Mouse (Mus musculus): ENCODE results near the gene Ankib1. TPM values are rescaled to one million over a fixed set of nuclear protein-coding genes. Genes with fewer than 3 reads are reported as not detected.

Gene Ankib1
- polyA plus RNA-seq, 1 experiment from 2014 or later: 17.4 TPM

DNA sequence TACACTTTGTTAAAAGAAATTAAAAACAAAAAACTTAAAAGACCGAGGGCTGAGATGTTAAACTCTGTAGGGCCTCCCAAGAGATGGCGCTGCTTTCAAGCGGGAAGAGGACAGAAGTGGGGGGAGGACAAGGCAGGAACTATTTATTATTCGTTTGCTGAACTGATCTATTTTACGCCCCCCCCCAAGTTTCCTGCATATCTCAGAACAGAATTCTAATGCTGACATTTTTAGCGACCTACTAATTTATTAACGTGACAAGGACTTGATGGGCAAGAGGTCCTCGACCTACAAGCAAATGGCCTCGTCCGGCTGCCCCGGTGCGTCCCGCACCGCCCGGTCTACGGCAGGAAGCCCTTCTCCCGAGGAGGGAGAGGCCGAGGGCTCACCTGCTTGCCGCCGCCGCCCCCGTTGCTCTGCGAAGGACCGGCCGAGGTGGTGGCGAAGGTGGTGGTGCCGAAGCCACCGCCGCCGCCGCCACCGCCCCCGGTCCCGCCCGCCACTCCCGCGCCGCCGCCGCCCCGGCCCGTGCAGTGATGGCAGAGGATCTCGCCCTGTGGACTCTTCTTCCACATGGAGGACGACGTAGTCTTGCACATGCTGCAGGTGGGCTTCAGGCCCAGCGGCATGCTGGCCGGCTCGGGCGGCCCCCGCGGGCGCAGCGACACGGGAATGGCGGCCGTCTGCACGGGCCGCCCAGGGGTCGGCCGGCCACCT is 155.6 kb downstream of the Ankib1 start:
- peak overlapping the region; percentile 90 for H3K9ac ChIP-seq (ENCODE audit: low read length)
- no peaks in the 10 kb centered on the region for H3K27me3 ChIP-seq (replicated peaks; ENCODE audit: control insufficient read depth, insufficient read depth, low read length)
- peak overlapping the region; percentile 90 for H3K27ac ChIP-seq (ENCODE audit: low read depth, low read length)
- peaks cover 8% of the 10 kb centered on the region for H3K4me1 ChIP-seq (ENCODE audit: control insufficient read depth, insufficient read depth, low read length)
- WGBS: 0% methylated on average over 21 of the region's 60 CpGs
- H3K9me3 ChIP-seq (replicated peaks; ENCODE audit: control insufficient read depth, low read length): no peaks in the 10 kb centered on the region
- DNase-seq (ENCODE audit: low spot score) (peak; percentile 78), ATAC-seq (peak; percentile 75)
- peak overlapping the region; percentile 92 for H3K4me3 ChIP-seq (ENCODE audit: low read depth, low read length)
- H3K4me2 ChIP-seq (ENCODE audit: low read length): peak overlapping the region; percentile 58
- peaks cover 19% of the 10 kb centered on the region for H3K36me3 ChIP-seq (ENCODE audit: control insufficient read depth, insufficient read depth, low read length)

DNA sequence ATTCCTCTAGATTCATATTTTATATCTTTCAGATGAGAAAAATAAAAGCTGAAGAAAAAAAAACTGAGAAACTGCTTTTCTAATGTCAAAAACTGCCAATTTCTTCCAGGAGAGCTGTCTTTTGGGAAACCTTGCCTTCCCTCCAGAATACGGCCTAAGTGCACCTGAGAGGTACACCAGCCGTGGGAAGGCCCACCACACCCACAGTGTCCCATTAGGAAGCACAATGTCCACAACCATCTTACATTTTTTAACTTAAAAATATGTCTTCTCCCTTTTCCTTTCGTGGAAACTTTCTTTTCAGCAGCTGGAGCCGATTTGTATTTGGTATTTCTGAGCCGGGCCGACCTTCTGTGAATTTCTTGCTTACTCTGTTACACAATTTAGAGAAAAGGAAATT is 156.2 kb downstream of the Ankib1 start:
- ATAC-seq (no peak), DNase-seq (ENCODE audit: low spot score) (peak; percentile 1)
- H3K27me3 ChIP-seq (replicated peaks; ENCODE audit: control insufficient read depth, insufficient read depth, low read length): no peaks in the 10 kb centered on the region
- peak overlapping the region; percentile 90 for H3K9ac ChIP-seq (ENCODE audit: low read length)
- peak overlapping the region; percentile 58 for H3K4me2 ChIP-seq (ENCODE audit: low read length)
- no peaks in the 10 kb centered on the region for H3K9me3 ChIP-seq (replicated peaks; ENCODE audit: control insufficient read depth, low read length)
- H3K4me3 ChIP-seq (ENCODE audit: low read depth, low read length): peak overlapping the region; percentile 92
- H3K4me1 ChIP-seq (ENCODE audit: control insufficient read depth, insufficient read depth, low read length): peaks cover 8% of the 10 kb centered on the region
- 20% methylated on average over 6 of the region's 6 CpGs for WGBS
- H3K27ac ChIP-seq (ENCODE audit: low read depth, low read length): no peak overlapping the region
- H3K36me3 ChIP-seq (ENCODE audit: control insufficient read depth, insufficient read depth, low read length): peaks cover 24% of the 10 kb centered on the region

DNA sequence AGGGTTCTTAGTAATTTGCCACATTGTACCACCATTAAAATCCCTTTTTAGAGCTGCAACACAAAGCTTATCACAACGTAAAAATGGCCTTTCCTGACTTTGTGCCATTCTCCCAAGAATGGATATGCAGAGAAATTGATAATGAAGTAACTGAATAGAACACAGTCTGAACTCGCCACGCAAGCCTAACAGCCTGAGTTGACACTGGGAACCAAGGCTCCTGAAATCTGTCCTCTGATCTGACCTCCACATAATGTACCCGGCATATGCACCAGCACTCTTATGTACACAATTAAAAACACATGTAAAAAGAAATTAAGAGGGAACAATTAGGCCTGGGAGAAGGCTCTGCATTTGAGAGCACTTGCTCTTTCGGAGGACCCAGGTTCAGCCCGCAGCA is 157.4 kb downstream of the Ankib1 start:
- H3K9ac ChIP-seq (ENCODE audit: low read length): no peak overlapping the region
- no peak overlapping the region for H3K27ac ChIP-seq (ENCODE audit: low read depth, low read length)
- peaks cover 8% of the 10 kb centered on the region for H3K4me1 ChIP-seq (ENCODE audit: control insufficient read depth, insufficient read depth, low read length)
- H3K4me2 ChIP-seq (ENCODE audit: low read length): no peak overlapping the region
- no peak for ATAC-seq
- H3K36me3 ChIP-seq (ENCODE audit: control insufficient read depth, insufficient read depth, low read length): peaks cover 33% of the 10 kb centered on the region
- H3K27me3 ChIP-seq (replicated peaks; ENCODE audit: control insufficient read depth, insufficient read depth, low read length): no peaks in the 10 kb centered on the region
- no peak overlapping the region for H3K4me3 ChIP-seq (ENCODE audit: low read depth, low read length)
- no peaks in the 10 kb centered on the region for H3K9me3 ChIP-seq (replicated peaks; ENCODE audit: control insufficient read depth, low read length)
- DNase-seq (ENCODE audit: low spot score): no peak
- WGBS: 83% methylated on average over 6 of the region's 6 CpGs

DNA sequence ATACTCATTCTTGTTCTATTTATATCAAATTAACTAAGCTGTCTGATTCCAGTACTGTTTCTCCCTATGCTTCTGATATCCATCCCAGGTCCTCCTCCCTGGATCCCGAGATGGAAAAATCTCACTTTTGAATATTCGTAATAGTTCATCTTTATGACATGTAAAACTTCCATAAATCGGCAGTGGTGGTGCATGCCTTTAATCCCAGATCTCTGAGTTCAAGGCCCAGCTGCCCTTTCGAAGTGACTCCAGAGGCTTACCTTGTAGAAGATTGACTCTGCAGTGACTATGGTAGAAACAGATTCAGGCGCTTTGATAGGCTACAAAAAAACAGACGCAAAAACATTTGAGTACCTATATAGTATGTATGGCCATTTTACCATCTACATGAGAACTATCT is 158.1 kb downstream of the Ankib1 start:
- Histone ChIP-seq H3K9me3 (replicated peaks; ENCODE audit: control insufficient read depth, low read length) (no peaks in the 10 kb centered on the region), H3K4me1 (ENCODE audit: control insufficient read depth, insufficient read depth, low read length) (peaks cover 8% of the 10 kb centered on the region), H3K27ac (ENCODE audit: low read depth, low read length) (no peak overlapping the region), H3K9ac (ENCODE audit: low read length) (no peak overlapping the region), H3K27me3 (replicated peaks; ENCODE audit: control insufficient read depth, insufficient read depth, low read length) (no peaks in the 10 kb centered on the region), H3K36me3 (ENCODE audit: control insufficient read depth, insufficient read depth, low read length) (peaks cover 36% of the 10 kb centered on the region), H3K4me2 (ENCODE audit: low read length) (no peak overlapping the region), H3K4me3 (ENCODE audit: low read depth, low read length) (no peak overlapping the region)
- 96% methylated on average over 6 of the region's 6 CpGs for WGBS
- ATAC-seq (no peak), DNase-seq (ENCODE audit: low spot score) (no peak)

Small RNAs within 50 kb of the gene (microRNA-seq; reads per million reads assigned to microRNA genes)
- not detected for gene Gm22926
- gene Gm26238: not detected

Other genes starting within 250 kb of the Ankib1 start
- 1.1 and 2.3 TPM in 2 replicates for gene 1700109H08Rik, start 231.4 kb downstream of the Ankib1 start, polyA plus RNA-seq (2014; fragmentation: Nextera tagmentation; extraction: Ambion mirVana)
- gene Pex1, start 206.9 kb downstream of the Ankib1 start, polyA plus RNA-seq (2014; fragmentation: Nextera tagmentation; extraction: Ambion mirVana): 12.2 and 18.1 TPM in 2 replicates
- gene Rbm48, start 206.3 kb downstream of the Ankib1 start, polyA plus RNA-seq (2014; fragmentation: Nextera tagmentation; extraction: Ambion mirVana): 17.3 and 19.6 TPM in 2 replicates
- not detected in 2 replicates for gene Tmbim7, start 151.7 kb downstream of the Ankib1 start, polyA plus RNA-seq (2014; fragmentation: Nextera tagmentation; extraction: Ambion mirVana)
- gene Gatad1, start 145.7 kb downstream of the Ankib1 start, polyA plus RNA-seq (2014; fragmentation: Nextera tagmentation; extraction: Ambion mirVana): 66.6 and 74.9 TPM in 2 replicates
- 44.6 and 58.5 TPM in 2 replicates for gene Krit1, start 259 bp upstream of the Ankib1 start, polyA plus RNA-seq (2014; fragmentation: Nextera tagmentation; extraction: Ambion mirVana)
- gene Lrrd1, start 42.2 kb upstream of the Ankib1 start, polyA plus RNA-seq (2014; fragmentation: Nextera tagmentation; extraction: Ambion mirVana): 0.15 and 0.23 TPM in 2 replicates
- 9.3 and 10.2 TPM in 2 replicates for gene Mterf1a, start 91.0 kb upstream of the Ankib1 start, polyA plus RNA-seq (2014; fragmentation: Nextera tagmentation; extraction: Ambion mirVana)
- 198 and 256 TPM in 2 replicates for gene Akap9, start 125.1 kb upstream of the Ankib1 start, polyA plus RNA-seq (2014; fragmentation: Nextera tagmentation; extraction: Ambion mirVana)

All from forebrain, embryonic 14.5 days (tissue).